Mouse (Mus musculus) gastrocnemius, postnatal 14 days (tissue): ENCODE data around the gene Snrnp27. TPM values are rescaled to one million over a fixed set of nuclear protein-coding genes. Genes with fewer than 3 reads are reported as not detected.
A peak's percentile ranks its signal among the peaks of the same experiment; 100 is the strongest.

Source experiments
- DNase-seq: peaks from one replicate; pipeline ENCODE4 v3.0.0; 2021; ENCODE audit warnings: mixed read lengths
- intact Hi-C: fragments of 180-260 bp; cut with DNase I; formaldehyde crosslinking; loops from one replicate; pipeline ENCODE4 v1.15.1; 2025; ENCODE audit warnings: low total_unique reads
- long read RNA-seq, 2 experiments: library from polyadenylated mRNA; stranded (forward); transcript quantifications; one replicate each; pipeline ENCODE4 v2.0.0; 2021
- total RNA-seq, 2 experiments: library from RNA; stranded (reverse); gene quantifications; 2 replicates each; pipeline ENCODE4 v1.2.3; 2021

Gene Snrnp27
- total RNA-seq: 10 to 100 TPM; 67.5 to 78.2 TPM
- long read RNA-seq, experiment 1, transcript Snrnp27-201 (6 exons, 885 nt): major isoform, 67 of 70 reads
- long read RNA-seq, experiment 1, partial matches to known transcripts: 3 of 70 reads
- long read RNA-seq, experiment 1, other reads (novel, unspliced or antisense): 0 of 70 reads
- long read RNA-seq, experiment 2, transcript Snrnp27-201 (6 exons, 885 nt): major isoform, 86 of 91 reads
- long read RNA-seq, experiment 2, partial matches to known transcripts: 4 of 91 reads
- long read RNA-seq, experiment 2, other reads (novel, unspliced or antisense): 1 of 91 reads

GRCm38 (mm10) chr6:86683872-86684654 is at the start of gene Snrnp27:
Snrnp27 (minus strand) TSS chr6:86684522.
- intact Hi-C loops: no loop called here
- DNase-seq: peak; percentile 89

GRCm38 (mm10) chr6:86733183-86733876 is 49.0 kb upstream of the Snrnp27 start, which contains the start of gene Gmcl1:
Gmcl1 (minus strand) TSS chr6:86733383.
- DNase-seq: peak; percentile 96
- intact Hi-C loops: no loop called here

- intact Hi-C loops: no loop called here
- DNase-seq: peak; percentile 21
These were observed 48.2 kb upstream of the Snrnp27 start for GRCm38 (mm10) chr6:86732276-86733173.

DNA sequence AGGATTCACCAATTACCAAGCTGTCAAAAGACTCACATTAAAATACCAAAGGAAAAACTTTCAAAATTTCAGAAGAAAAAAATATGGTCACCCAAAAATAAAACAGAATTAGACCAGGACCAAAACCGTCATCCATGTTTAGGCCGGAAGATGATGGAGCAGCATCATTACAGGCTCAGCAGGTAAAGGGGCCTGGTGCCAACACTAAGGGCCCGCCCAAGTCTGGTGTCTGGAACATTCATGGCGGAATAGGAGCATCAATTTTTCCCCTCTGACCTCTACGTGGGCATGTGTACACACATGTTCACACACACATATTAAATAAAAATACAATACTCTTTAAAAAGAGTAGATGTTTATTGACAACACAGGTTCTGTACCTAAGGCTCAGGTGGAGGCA is 44.4 kb upstream of the Snrnp27 start:
- DNase-seq: no peak
- intact Hi-C loops: no loop called here

GRCm38 (mm10) chr6:86721977-86722376 is 37.7 kb upstream of the Snrnp27 start:
- no peak for DNase-seq
- intact Hi-C loops: no loop called here

DNA sequence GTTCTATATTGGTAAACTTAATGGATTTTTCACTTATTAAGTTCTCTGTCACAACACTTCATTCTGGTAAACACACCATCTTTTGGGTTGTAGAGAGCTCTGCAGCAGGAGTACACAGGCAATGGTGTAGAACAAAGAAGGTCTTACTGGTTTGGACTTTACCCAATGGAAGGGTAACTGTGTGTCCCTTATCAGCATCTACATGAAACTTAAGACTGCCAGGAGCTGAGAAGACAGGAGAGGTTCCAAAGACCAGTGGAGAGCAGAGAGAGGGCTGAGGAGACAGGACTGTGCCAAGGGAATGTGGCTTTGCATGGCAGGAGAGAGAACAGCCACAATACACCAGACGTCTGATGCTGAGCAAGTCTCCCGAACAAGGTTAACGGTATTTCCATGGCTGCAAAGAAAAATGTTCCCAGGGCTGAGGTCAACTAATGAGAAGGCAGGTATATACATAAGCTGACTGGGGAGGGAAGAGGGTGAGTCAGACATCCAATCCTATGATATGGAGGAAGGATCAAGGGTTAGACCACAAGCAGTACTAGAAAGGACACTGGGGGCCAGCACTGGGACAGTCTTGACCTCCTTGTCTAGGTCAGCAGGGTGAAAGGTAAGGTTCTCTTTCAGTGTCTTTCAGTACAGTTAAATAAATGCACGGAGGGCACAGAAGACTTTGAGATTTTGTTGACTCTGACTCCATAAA is 23.9 kb upstream of the Snrnp27 start:
- intact Hi-C loops: no loop called here
- DNase-seq: no peak

GRCm38 (mm10) chr6:86702577-86702976 is 18.3 kb upstream of the Snrnp27 start:
- DNase-seq: no peak
- intact Hi-C loops: no loop called here

DNA sequence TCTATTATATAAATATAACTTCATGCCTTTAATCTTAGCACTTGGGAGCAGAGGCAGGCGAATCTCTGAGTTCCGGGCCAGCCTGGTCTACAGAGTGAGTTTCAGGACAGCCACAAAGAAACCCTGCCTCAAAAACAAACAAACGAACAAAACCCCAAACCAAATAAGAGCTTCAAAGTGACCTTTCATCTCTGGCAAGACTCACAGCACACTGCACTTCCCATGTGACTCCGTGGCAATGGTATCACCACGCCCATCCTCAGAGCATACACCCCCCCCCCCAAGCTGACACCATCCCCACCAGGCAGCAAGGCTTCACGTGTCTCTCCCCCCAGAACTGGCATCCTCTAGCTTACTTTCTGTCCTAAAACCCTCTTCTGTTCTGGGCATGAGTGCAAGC is 13.6 kb upstream of the Snrnp27 start:
- intact Hi-C loops: no loop called here

DNA sequence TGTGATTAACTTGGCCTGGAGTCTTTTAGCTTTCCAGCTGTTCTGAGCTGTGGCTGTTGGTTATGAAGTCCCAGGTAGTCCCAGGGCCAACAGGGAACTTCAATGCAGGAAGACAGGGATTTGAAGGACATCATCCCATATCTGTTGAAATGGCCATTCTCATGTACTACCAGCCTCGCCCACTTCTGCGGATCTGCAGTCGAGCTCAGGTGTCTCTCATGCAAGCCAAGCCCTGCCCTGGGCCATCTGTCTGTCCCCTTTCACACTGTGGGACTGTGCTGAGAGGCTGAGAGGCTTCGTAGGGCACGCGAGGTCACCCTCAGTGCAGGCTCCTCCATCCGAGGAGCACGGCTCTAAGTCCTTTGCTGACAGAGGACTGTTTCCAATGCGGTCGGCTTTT is 11.9 kb upstream of the Snrnp27 start:
- intact Hi-C loops: no loop called here

More for the DNA sequence above, 13.6 kb upstream of the Snrnp27 start:
- no peak for DNase-seq

DNA sequence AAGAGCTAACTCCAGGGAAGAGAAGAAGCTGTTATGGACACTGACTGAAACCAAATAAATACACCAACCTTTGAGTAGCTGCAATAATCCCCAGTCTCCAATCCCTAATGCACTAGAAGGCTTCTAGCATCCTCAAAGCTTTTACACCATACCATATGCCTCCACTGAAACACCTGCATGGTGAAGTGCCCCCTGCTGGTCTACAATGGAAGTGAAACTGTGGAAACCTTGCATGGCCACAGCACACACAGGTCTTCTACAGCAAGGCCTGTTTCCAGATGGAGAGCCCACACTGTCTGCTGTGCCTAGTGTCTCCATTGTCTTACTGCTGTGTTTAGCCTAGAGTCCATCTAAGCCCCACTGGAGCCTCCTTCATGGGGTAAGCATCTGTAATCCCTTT is 10.1 kb upstream of the Snrnp27 start:
- intact Hi-C loops: no loop called here

More for the DNA sequence above, 11.9 kb upstream of the Snrnp27 start:
- no peak for DNase-seq

GRCm38 (mm10) chr6:86689671-86690070 is 5.3 kb upstream of the Snrnp27 start:
- intact Hi-C loops: no loop called here
- DNase-seq: no peak

More for the DNA sequence above, 10.1 kb upstream of the Snrnp27 start:
- DNase-seq: no peak

DNA sequence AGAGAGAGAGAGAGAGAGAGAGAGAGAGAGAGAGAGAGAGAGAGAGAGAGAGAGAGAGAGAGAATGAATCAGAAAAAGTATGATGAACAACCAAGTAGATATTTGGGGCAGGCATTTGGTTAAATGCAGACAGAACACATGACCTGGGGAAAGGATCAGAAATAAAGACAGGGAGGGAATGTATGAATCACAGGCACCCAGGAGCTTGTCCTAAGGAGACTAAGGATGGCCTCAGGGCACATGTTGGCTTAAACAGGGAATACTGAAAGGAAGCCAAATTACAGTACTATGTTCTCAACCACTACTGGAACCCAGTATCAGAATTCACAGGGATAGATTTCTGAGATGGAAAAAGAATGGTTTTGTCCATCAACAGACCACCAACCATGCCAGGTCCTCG is 2.6 kb upstream of the Snrnp27 start:
- intact Hi-C loops: no loop called here
- no peak for DNase-seq

DNA sequence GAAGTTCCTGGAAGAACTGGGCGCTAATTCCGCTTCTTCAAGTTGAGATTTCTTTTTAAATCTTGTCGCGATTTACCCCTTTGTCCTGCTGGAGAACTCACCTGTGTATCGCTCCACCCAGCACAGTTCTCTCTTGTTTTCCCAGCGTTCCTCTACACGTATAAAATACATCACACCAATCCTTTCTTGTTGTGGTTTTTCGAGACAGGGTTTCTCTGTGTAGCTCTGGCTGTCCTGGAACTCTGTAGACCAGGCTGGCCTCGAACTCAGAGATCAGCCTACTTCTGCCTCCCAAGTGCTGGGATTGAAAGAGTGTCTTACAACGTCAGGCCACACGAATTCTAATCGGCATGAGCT is 311 bp upstream of the Snrnp27 start:
- intact Hi-C loops: no loop called here
- no peak for DNase-seq

DNA sequence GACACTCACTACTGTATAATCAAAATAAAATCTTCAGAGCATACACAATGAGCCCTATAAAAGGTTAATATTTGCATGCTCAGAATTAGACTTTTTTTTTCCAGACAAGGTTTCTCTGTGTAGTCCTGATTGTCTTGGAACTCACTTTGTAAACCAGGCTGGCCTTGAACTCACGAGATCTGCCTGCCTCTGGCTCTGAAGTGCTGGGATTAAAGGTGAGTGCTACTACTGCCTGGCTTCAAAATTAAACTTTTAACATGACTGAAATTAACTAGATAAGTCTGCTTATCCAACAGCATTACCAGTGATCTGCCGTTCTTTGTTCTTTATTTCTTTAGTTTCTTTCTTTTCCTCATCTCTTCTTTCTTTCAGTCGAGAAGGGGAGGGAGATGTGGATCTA is 3.0 kb downstream of the Snrnp27 start:
- DNase-seq: no peak
- intact Hi-C loops: no loop called here

- intact Hi-C loops: loop anchor here (10.0 kb wide), 1 partner anchor 214 kb away; no protein-coding TSS in a partner anchor
- DNase-seq: no peak
These were observed 6.0 kb downstream of the Snrnp27 start for GRCm38 (mm10) chr6:86678341-86678740.

DNA sequence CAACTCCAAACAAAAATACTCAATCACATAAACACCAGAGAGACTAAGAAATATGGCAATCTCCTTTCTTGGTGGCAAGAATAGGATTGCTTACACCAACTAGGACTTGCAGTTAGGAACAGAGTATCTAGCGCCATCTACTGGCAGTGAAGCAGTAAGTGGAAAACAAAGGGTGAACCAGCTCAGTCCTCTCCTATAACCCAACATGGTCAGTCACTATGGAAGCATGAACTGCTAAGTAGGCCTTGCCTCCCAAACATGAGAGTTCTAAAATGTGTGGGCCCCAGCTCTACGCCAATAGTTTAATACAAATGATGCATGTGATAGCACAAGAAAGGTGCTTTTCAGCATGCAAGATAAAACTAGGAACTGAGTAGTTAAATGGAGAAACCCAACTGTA is 13.4 kb downstream of the Snrnp27 start:
- DNase-seq: no peak
- intact Hi-C loops: loop anchor here (5.0 to 10.0 kb wide), 2 partner anchors 129 to 206 kb away; no protein-coding TSS in a partner anchor

DNA sequence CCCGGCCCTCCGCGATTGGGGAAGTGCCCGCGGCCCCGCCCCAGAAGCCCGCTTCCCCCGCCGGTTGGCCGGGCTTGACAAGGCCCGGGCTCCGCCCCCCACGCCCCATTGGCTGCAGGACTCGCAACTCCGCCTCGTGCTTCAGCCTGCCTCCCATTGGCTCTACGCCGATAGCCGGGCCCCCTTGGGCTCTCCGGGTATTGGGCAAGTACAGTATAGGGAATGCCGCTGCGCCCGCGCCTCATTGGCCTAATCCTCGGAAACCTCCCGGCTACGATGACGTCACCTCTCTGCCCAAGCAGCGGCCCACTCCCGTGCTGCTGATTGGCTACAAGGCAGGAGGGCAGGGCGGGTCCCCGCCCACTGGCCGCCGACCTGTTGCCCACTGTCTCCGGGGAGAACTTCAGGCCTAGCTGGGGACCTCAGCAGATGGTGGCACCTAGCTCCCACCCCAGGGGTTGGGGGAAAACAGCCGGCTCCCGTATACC is 15.0 kb downstream of the Snrnp27 start:
- intact Hi-C loops: no loop called here
- peak; percentile 100 for DNase-seq

DNA sequence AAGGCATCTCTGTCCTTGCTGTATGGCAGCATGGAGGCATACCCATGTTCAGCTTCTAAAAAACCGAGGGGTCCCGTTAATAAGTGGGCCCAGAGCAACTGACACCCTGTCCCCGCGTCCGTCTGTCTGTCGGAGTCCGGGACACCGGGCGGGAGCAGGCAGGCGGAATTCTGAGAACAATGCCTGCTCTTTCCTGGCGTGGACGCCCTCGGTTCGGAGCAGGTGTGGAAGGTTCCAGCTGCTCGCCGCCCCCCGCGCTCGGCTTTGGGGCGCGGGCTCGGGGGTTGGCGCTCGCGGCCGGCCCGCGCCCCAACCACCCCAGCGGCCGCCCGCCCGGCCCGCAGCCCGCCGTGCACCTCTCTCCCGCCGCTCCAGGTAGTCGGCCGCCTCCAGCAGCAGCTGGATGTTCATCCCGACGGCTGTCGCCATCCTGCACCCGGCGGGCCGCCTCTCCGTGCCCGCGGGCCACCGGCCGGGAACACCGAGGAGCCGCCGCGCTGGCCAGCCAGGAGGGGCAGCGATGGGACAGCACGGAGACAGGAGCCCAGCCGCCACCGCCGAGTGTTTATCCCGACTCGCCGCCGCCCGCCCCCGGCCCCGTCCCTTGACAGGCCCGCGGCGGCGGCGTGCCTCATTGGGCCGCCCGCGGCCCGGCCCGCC is 15.6 kb downstream of the Snrnp27 start, which contains the start of gene Mxd1:
TSS of gene Mxd1 (minus strand) at position 582 of the 660 bp plus-strand sequence.
- DNase-seq: peak; percentile 35
- intact Hi-C loops: no loop called here
